ENCODE assay signal across 27 mouse cellular contexts in the genomic region with DNA sequence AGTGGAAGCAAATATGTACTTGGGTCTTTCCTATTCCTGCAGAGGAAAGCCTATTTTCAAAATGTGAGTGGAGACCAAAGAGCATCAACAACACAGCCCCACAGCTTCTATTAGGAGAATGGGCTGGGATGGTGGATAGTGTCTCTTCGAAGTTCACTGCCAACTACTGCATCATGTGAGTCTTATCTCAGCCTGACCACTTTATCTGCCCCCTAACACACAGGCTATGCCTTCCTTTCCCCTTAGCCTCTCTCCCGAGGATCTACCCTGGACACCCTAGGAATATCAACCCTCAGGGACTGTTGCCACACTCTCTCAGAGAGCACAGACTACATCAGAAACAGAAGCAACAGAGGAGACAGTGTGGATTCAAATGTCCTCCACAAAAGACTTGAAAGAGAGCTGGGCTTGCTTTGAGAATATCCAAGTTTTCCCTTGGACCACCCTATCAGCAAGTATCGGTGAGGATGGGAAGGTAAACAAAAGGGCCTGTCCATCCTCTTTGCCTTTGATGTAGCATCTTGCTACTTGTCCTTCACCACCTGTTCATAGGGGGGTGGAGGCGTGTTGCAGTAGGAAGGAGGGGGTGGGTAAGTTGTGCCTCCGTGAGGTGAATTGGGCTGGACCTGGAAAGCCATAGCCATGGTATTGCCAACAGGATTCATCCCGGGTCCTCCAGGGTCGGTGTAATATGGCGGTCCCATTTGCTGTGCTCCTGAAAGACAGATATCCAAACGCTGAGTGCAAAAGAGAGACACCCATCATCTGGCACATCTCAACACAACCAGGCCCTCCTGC. TPM values are rescaled to one million over a fixed set of nuclear protein-coding genes. Genes with fewer than 3 reads are reported as not detected.
DNase-seq lines count a peak whose midpoint lies in the region; ATAC-seq and TF ChIP-seq lines count a peak whose summit lies in the region.
"Had no signal": no experiment of that assay in that cellular context is flagged by ENCODE, and none has a peak within 500 bp of the region (broad histone marks: within the 10 kb centered on the region; RNA-seq: fewer than 3 reads in every experiment).

No protein-coding gene starts in this region.

- H3K9me3 ChIP-seq in heart, embryonic 11.5 days (replicated peaks; ENCODE audit: control insufficient read depth, low read length): no peaks in the 10 kb centered on the region
- no peaks in the 10 kb centered on the region for H3K9me3 ChIP-seq in stomach, embryonic 15.5 days
- no peaks in the 10 kb centered on the region for H3K9me3 ChIP-seq in stomach, postnatal 0 days (ENCODE audit: control insufficient read depth, low read length)
- no peaks in the 10 kb centered on the region for H3K9me3 ChIP-seq in liver, embryonic 13.5 days (replicated peaks)
- H3K9me3 ChIP-seq: embryonic facial prominence, embryonic 10.5 days; forebrain, embryonic 12.5 days; heart, embryonic 10.5 days; hindbrain, embryonic 13.5 days; limb, embryonic 13.5 days; lung, embryonic 15.5 days had no signal

- H3K36me3 ChIP-seq in heart, embryonic 11.5 days (ENCODE audit: control insufficient read depth, insufficient read depth, low read length): no peaks in the 10 kb centered on the region
- 0 out of 2 replicates have a peak, but pooled peaks cover 4% of the 10 kb centered on the region for H3K36me3 ChIP-seq in stomach, embryonic 15.5 days
- 0 out of 2 replicates have a peak, but pooled peaks cover 2% of the 10 kb centered on the region for H3K36me3 ChIP-seq in stomach, postnatal 0 days (ENCODE audit: control insufficient read depth, insufficient read depth, low read length)
- peaks cover 43% of the 10 kb centered on the region for H3K36me3 ChIP-seq in liver, embryonic 13.5 days

- no peak overlapping the region for H3K4me3 ChIP-seq in heart, embryonic 11.5 days (ENCODE audit: low read depth, low read length)
- H3K4me3 ChIP-seq in stomach, embryonic 15.5 days (replicated peaks): no peak overlapping the region
- H3K4me3 ChIP-seq in stomach, postnatal 0 days (ENCODE audit: low read depth, low read length): no peak overlapping the region
- peak overlapping the region; percentile 17; the same call in 1 of the 2 replicates for H3K4me3 ChIP-seq in liver, embryonic 13.5 days (replicated peaks)
- H3K4me3 ChIP-seq: embryonic facial prominence, embryonic 10.5 days; forebrain, embryonic 12.5 days; gastrocnemius, adult 2 months; heart, embryonic 10.5 days; hindbrain, embryonic 13.5 days; layer of hippocampus, adult 2 months; limb, embryonic 13.5 days; lung, embryonic 15.5 days had no signal

- no peaks in the 10 kb centered on the region for H3K27me3 ChIP-seq in heart, embryonic 11.5 days (ENCODE audit: control insufficient read depth, insufficient read depth, low read length)
- no peaks in the 10 kb centered on the region for H3K27me3 ChIP-seq in stomach, embryonic 15.5 days (replicated peaks)
- H3K27me3 ChIP-seq in stomach, postnatal 0 days (ENCODE audit: control insufficient read depth, insufficient read depth, low read length): no peaks in the 10 kb centered on the region
- no peaks in the 10 kb centered on the region for H3K27me3 ChIP-seq in liver, embryonic 13.5 days
- H3K27me3 ChIP-seq: forebrain, embryonic 12.5 days; hindbrain, embryonic 13.5 days; limb, embryonic 13.5 days; lung, embryonic 15.5 days had no signal

- no peak overlapping the region for H3K4me2 ChIP-seq in heart, embryonic 11.5 days
- H3K4me2 ChIP-seq in stomach, embryonic 15.5 days: no peak overlapping the region
- no peak overlapping the region for H3K4me2 ChIP-seq in stomach, postnatal 0 days (replicated peaks; ENCODE audit: low read depth)
- H3K4me2 ChIP-seq in liver, embryonic 13.5 days: peak overlapping the region; percentile 53
- H3K4me2 ChIP-seq: forebrain, embryonic 12.5 days; hindbrain, embryonic 13.5 days; limb, embryonic 13.5 days; lung, embryonic 15.5 days had no signal

- WGBS in heart, embryonic 11.5 days (ENCODE audit: insufficient replicate concordance): 85% methylated on average over 9 of the region's 9 CpGs
- 92% methylated on average over 9 of the region's 9 CpGs for WGBS in stomach, embryonic 15.5 days
- 93% methylated on average over 9 of the region's 9 CpGs for whole genome bisulfite sequencing in stomach, postnatal 0 days
- WGBS in liver, embryonic 13.5 days (ENCODE audit: insufficient replicate concordance): 68% methylated on average over 9 of the region's 9 CpGs

- DNase-seq in heart, postnatal 4 days: no peak
- DNase-seq in stomach, postnatal 0 days (ENCODE audit: low spot score): no peak
- peak; percentile 49 for DNase-seq in liver, embryonic 13.5 days
- DNase-seq in left cerebral cortex, adult 11 months (ENCODE audit: low spot score): no peak
- no peak for DNase-seq in layer of hippocampus, adult 8-10 months (ENCODE audit: low spot score in 2 of 2)
- DNase-seq: adrenal gland, postnatal 14 days; cerebellum, adult 9-10 months; gastrocnemius, adult 2 months; heart, postnatal 10 days; kidney, adult 2 months; kidney, postnatal 25 days; layer of hippocampus, postnatal 36 days; lung, postnatal 36 days; midbrain, embryonic 14.5 days; right cerebral cortex, postnatal 25 days; spleen, adult 18-20 months; thymus, postnatal 14 days had no signal

- no peak for TF ChIP-seq EP300 in stomach, postnatal 0 days (optimal IDR thresholded peaks at IDR 0.05)

- peak; percentile 77 for ATAC-seq in heart, embryonic 11.5 days (replicated peaks; ENCODE audit: insufficient number of reproducible peaks, low FRiP score, low TSS enrichment)
- ATAC-seq in stomach, embryonic 15.5 days (ENCODE audit: insufficient read depth, low FRiP score, low read depth): peak; percentile 90
- ATAC-seq in stomach, postnatal 0 days (ENCODE audit: low FRiP score, low TSS enrichment): no peak; the same call in 1 of the 2 replicates
- ATAC-seq in liver, embryonic 13.5 days (ENCODE audit: low read depth): peak; percentile 99
- ATAC-seq in megakaryocyte-erythroid progenitor cell, adult 5-6 weeks (replicated peaks; ENCODE audit: low FRiP score, low TSS enrichment, poor library complexity, severe bottlenecking): peak; percentile 90

- TF ChIP-seq CTCF in stomach, postnatal 0 days (IDR thresholded peaks at IDR 0.05; ENCODE audit: low read depth): no peak

- H3K27ac ChIP-seq in heart, embryonic 11.5 days (ENCODE audit: low read depth, low read length): no peak overlapping the region
- H3K27ac ChIP-seq in stomach, embryonic 15.5 days: no peak overlapping the region
- no peak overlapping the region for H3K27ac ChIP-seq in stomach, postnatal 0 days (replicated peaks)
- H3K27ac ChIP-seq in liver, embryonic 13.5 days: peak overlapping the region; percentile 88
- H3K27ac ChIP-seq: embryonic facial prominence, embryonic 10.5 days; forebrain, embryonic 12.5 days; gastrocnemius, adult 2 months; heart, embryonic 10.5 days; hindbrain, embryonic 13.5 days; layer of hippocampus, adult 2 months; limb, embryonic 13.5 days; lung, embryonic 15.5 days had no signal

- no peak overlapping the region for H3K9ac ChIP-seq in heart, embryonic 11.5 days (ENCODE audit: low read depth, low read length)
- no peak overlapping the region for H3K9ac ChIP-seq in stomach, embryonic 15.5 days
- H3K9ac ChIP-seq in stomach, postnatal 0 days (ENCODE audit: low read length): no peak overlapping the region
- peak overlapping the region; percentile 71 for H3K9ac ChIP-seq in liver, embryonic 13.5 days
- H3K9ac ChIP-seq: forebrain, embryonic 12.5 days; hindbrain, embryonic 13.5 days; limb, embryonic 13.5 days; lung, embryonic 15.5 days had no signal

- no peaks in the 10 kb centered on the region for H3K4me1 ChIP-seq in heart, embryonic 11.5 days (ENCODE audit: control insufficient read depth, insufficient read depth, low read length)
- no peaks in the 10 kb centered on the region for H3K4me1 ChIP-seq in stomach, embryonic 15.5 days
- H3K4me1 ChIP-seq in stomach, postnatal 0 days (replicated peaks; ENCODE audit: control insufficient read depth, insufficient read depth): no peaks in the 10 kb centered on the region
- peaks cover 54% of the 10 kb centered on the region for H3K4me1 ChIP-seq in liver, embryonic 13.5 days (replicated peaks)
- H3K4me1 ChIP-seq: embryonic facial prominence, embryonic 10.5 days; forebrain, embryonic 12.5 days; heart, embryonic 10.5 days; hindbrain, embryonic 13.5 days; limb, embryonic 13.5 days; lung, embryonic 15.5 days had no signal

RNA-seq across cellular contexts. Expression of a gene that starts 51.8 kb away (rescaled TPM):
- 21.2 TPM in 2 replicates for polyA plus RNA-seq in heart, embryonic 11.5 days (2014; fragmentation: Nextera tagmentation; extraction: Ambion mirVana)
- total RNA-seq in heart, postnatal 4 days (2021): 10 to 100 TPM; 23.6 to 26.0 TPM
- 19.5 and 21.6 TPM in 2 replicates for polyA plus RNA-seq in stomach, embryonic 15.5 days (2015; fragmentation: Nextera tagmentation; extraction: Ambion mirVana)
- 9.6 and 9.8 TPM in 2 replicates for polyA plus RNA-seq in stomach, postnatal 0 days (2015; fragmentation: Nextera tagmentation; extraction: Ambion mirVana)
- polyA plus RNA-seq in liver, embryonic 13.5 days (2015; fragmentation: Nextera tagmentation; extraction: Ambion mirVana): 14.5 and 18.6 TPM in 2 replicates
- 27.4 and 34.8 TPM in 2 replicates for total RNA-seq in megakaryocyte-erythroid progenitor cell, adult 5-6 weeks (2014; fragmentation: Nextera tagmentation)
- total RNA-seq in megakaryocyte-erythroid progenitor cell, adult 5-6 weeks (2017): 43.6 and 52.4 TPM in 2 replicates
- total RNA-seq in layer of hippocampus, adult 8-10 months (2022): 10 to 100 TPM; 74.9 to 80.8 (median 75.7) TPM
